In genomic region chr7:113056421-113056820, GRCm38 (mm10) we compare ENCODE assay signal across 19 mouse cellular contexts.
A peak's percentile ranks its signal among the peaks of the same experiment; 100 is the strongest.
DNase-seq lines count a peak whose midpoint lies in the region; ATAC-seq and TF ChIP-seq lines count a peak whose summit lies in the region.
"Had no signal": no experiment of that assay in that cellular context is flagged by ENCODE, and none has a peak within 500 bp of the region (broad histone marks: within the 10 kb centered on the region; RNA-seq: fewer than 3 reads in every experiment).

No protein-coding gene starts in this region.

- 30% methylated on average over 2 of the region's 2 CpGs for WGBS in kidney, adult 2 months
- WGBS in kidney, embryonic 16.5 days = 61% methylated on average over 2 of the region's 2 CpGs
- 51% methylated on average over 2 of the region's 2 CpGs for WGBS in lung, embryonic 16.5 days

- no peak for TF ChIP-seq POLR2A in kidney, adult 2 months (IDR thresholded peaks at IDR 0.05; ENCODE audit: low read depth, low read length)

- H3K4me1 ChIP-seq in kidney, adult 2 months (ENCODE audit: control insufficient read depth, insufficient read depth, low read length) = peaks cover 15% of the 10 kb centered on the region
- peaks cover 18% of the 10 kb centered on the region for H3K4me1 ChIP-seq in kidney, embryonic 16.5 days (ENCODE audit: insufficient read depth, low read length)
- peaks cover 21% of the 10 kb centered on the region for H3K4me1 ChIP-seq in lung, embryonic 16.5 days (replicated peaks; ENCODE audit: control insufficient read depth, insufficient read depth, low read length)

- no peak for TF ChIP-seq CTCF in kidney, adult 2 months (conservative IDR thresholded peaks at IDR 0.05; ENCODE audit: insufficient read depth, insufficient read length, low read depth, low read length)

- no peak overlapping the region for H3K4me2 ChIP-seq in kidney, embryonic 16.5 days (replicated peaks; ENCODE audit: low read depth, low read length)
- no peak overlapping the region for H3K4me2 ChIP-seq in lung, embryonic 16.5 days (ENCODE audit: low read depth, low read length)
- H3K4me2 ChIP-seq: embryonic facial prominence, embryonic 12.5 days; forebrain, embryonic 15.5 days had no signal

- H3K27me3 ChIP-seq in kidney, adult 2 months (replicated peaks; ENCODE audit: control insufficient read depth, insufficient read depth, low read length) = no peaks in the 10 kb centered on the region
- H3K27me3 ChIP-seq in kidney, embryonic 16.5 days (ENCODE audit: insufficient read depth, low read length) = no peaks in the 10 kb centered on the region
- H3K27me3 ChIP-seq in lung, embryonic 16.5 days (ENCODE audit: control insufficient read depth, insufficient read depth, low read depth, low read length) = no peaks in the 10 kb centered on the region
- H3K27me3 ChIP-seq: CH12.LX; embryonic facial prominence, embryonic 12.5 days; forebrain, embryonic 15.5 days; Patski had no signal

- DNase-seq in kidney, adult 2 months = peak; percentile 72
- no peak for DNase-seq in kidney, adult 11 months
- DNase-seq in kidney, postnatal 25 days = peak; percentile 6 to 22
- no peak for DNase-seq in lung, postnatal 36 days
- DNase-seq: adrenal gland, postnatal 14 days; cerebellum, adult 11-12 months; cerebellum, adult 9-10 months; cerebellum, postnatal 25 days; gastrocnemius, postnatal 36 days; heart, adult 18-20 months; heart, postnatal 10 days had no signal

- no peak overlapping the region for H3K9ac ChIP-seq in kidney, embryonic 16.5 days (replicated peaks; ENCODE audit: low read length)
- H3K9ac ChIP-seq in lung, embryonic 16.5 days (ENCODE audit: low read length) = no peak overlapping the region
- H3K9ac ChIP-seq: embryonic facial prominence, embryonic 12.5 days; forebrain, embryonic 15.5 days had no signal

- no peak for ATAC-seq in kidney, embryonic 16.5 days (ENCODE audit: low FRiP score, low TSS enrichment)
- peak; percentile 39; the same call in 1 of the 2 replicates for ATAC-seq in lung, embryonic 16.5 days (ENCODE audit: low read depth)
- ATAC-seq: activated CD4-positive, CD25-positive, alpha-beta regulatory T cell, adult 4 months; forebrain, embryonic 15.5 days; Patski had no signal

- H3K36me3 ChIP-seq in kidney, adult 2 months (ENCODE audit: control insufficient read depth, insufficient read depth, low read length) = no peaks in the 10 kb centered on the region
- H3K36me3 ChIP-seq in kidney, embryonic 16.5 days (ENCODE audit: insufficient read depth, low read length) = no peaks in the 10 kb centered on the region
- H3K36me3 ChIP-seq in lung, embryonic 16.5 days (ENCODE audit: control insufficient read depth, insufficient read depth, low read length) = no peaks in the 10 kb centered on the region
- H3K36me3 ChIP-seq: embryonic facial prominence, embryonic 12.5 days; forebrain, embryonic 15.5 days; heart, embryonic 10.5 days had no signal

- no peak overlapping the region for H3K4me3 ChIP-seq in kidney, adult 2 months (ENCODE audit: insufficient read depth, low read depth, low read length)
- H3K4me3 ChIP-seq in kidney, embryonic 16.5 days (ENCODE audit: low read length) = no peak overlapping the region
- no peak overlapping the region for H3K4me3 ChIP-seq in lung, embryonic 16.5 days (ENCODE audit: low read length)
- H3K4me3 ChIP-seq: embryonic facial prominence, embryonic 12.5 days; forebrain, embryonic 15.5 days; heart, embryonic 10.5 days had no signal

- H3K27ac ChIP-seq in kidney, adult 2 months (ENCODE audit: insufficient read depth, low read depth, low read length) = no peak overlapping the region
- no peak overlapping the region for H3K27ac ChIP-seq in kidney, embryonic 16.5 days (ENCODE audit: low read length)
- peak overlapping the region; percentile 81 for H3K27ac ChIP-seq in lung, embryonic 16.5 days (ENCODE audit: low read length)
- H3K27ac ChIP-seq: embryonic facial prominence, embryonic 12.5 days; forebrain, embryonic 15.5 days; heart, embryonic 10.5 days had no signal

- H3K9me3 ChIP-seq in kidney, embryonic 16.5 days (ENCODE audit: low read length) = no peaks in the 10 kb centered on the region
- H3K9me3 ChIP-seq in lung, embryonic 16.5 days (ENCODE audit: control insufficient read depth, low read length) = no peaks in the 10 kb centered on the region
- H3K9me3 ChIP-seq: embryonic facial prominence, embryonic 12.5 days; forebrain, embryonic 15.5 days; heart, embryonic 10.5 days had no signal

Comparison
In these comparisons a context has a peak if more than half of its experiments do, and no peak if none do; other contexts are left out.
1. DNase-seq: peak in kidney, adult 2 months (single experiment) and kidney, postnatal 25 days (2 of 2); none in kidney, adult 11 months (single experiment) and lung, postnatal 36 days (single experiment).